Mouse (Mus musculus) erythroblast, embryonic 14.5 days (primary cell): Measurements from ENCODE around the gene Lrrk1.
"Not testable (repeated sequence)": the region's sequence is repeated elsewhere in the genome, so short reads cannot be mapped to it uniquely, and the experiment has no call there.

Experiments
- GATA1 ChIP-seq: IDR thresholded peaks from 2 replicates; pipeline ENCODE4 v1.6.1; 2012; ENCODE audit warnings: low read length, inconsistent platforms, mixed read lengths
- TAL1 ChIP-seq: IDR thresholded peaks from 3 replicates; pipeline ENCODE4 v1.6.1; 2012; ENCODE audit warnings: low read length, inconsistent platforms, mixed read lengths

DNA sequence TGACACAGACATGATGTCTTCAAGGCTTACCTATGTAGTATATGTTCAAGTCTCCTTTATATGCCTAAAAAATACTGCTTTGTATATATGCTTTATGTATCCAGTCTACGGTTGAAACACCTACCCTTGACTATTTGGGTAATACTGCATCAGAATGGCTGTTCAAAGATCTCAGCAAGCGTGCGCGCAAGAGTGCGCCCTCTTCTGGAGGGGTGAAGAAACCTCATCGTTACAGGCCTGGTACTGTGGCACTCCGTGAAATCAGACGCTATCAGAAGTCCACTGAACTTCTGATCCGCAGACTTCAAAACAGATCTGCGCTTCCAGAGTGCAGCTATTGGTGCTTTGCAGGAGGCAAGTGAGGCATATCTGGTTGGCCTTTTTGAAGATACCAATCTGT is 197.8 kb downstream of the Lrrk1 start:
- not testable (repeated sequence) for TF ChIP-seq GATA1, TAL1
